Mouse (Mus musculus) cerebellum, adult 2 months (tissue): ENCODE measurements around the gene Rhbdl1. TPM values are rescaled to one million over a fixed set of nuclear protein-coding genes. Genes with fewer than 3 reads are reported as not detected.
A peak's percentile ranks its signal among the peaks of the same experiment; 100 is the strongest.

ENCODE experiments used
- DNase-seq, 2 experiments: peaks; one replicate each; pipeline ENCODE4 v3.0.0; 2021
- H3K27ac ChIP-seq: fragments of 200-500 bp; 2 replicates; pipeline ENCODE4 v1.5.1; 2012; ENCODE audit warnings: low read length, control low read depth, inconsistent platforms; ENCODE audit not compliant: insufficient read depth
- H3K27me3 ChIP-seq: fragments of 200-500 bp; 2 replicates; pipeline ENCODE4 v1.6.1; 2012; ENCODE audit warnings: inconsistent platforms, mild to moderate bottlenecking, low read length, moderate library complexity; ENCODE audit not compliant: control insufficient read depth, insufficient read depth
- H3K4me1 ChIP-seq: fragments of 200-500 bp; 2 replicates; pipeline ENCODE4 v1.6.1; 2011; ENCODE audit warnings: low read length; ENCODE audit not compliant: control insufficient read depth, insufficient read depth
- H3K4me3 ChIP-seq: fragments of 200-500 bp; replicated peaks from 2 replicates; pipeline ENCODE3; 2011; ENCODE audit warnings: mild to moderate bottlenecking, low read depth, low read length, control low read depth; ENCODE audit not compliant: insufficient read depth
- CTCF ChIP-seq: fragments of 200-500 bp; IDR thresholded peaks from 2 replicates; pipeline ENCODE4 v1.5.1; 2011; ENCODE audit warnings: low read depth, mild to moderate bottlenecking, control low read depth, low read length, moderate library complexity, borderline replicate concordance; ENCODE audit not compliant: insufficient read depth
- POLR2A ChIP-seq: fragments of 200-500 bp; IDR thresholded peaks from 2 replicates; pipeline ENCODE4 v1.6.1; 2011; ENCODE audit warnings: low read length, control low read depth, borderline replicate concordance; ENCODE audit not compliant: insufficient read depth
- WGBS: fragments of 180-500 bp; shearing (Covaris S2); methylation state at CpG from one replicate; pipeline ENCODE4 v1.1.7; 2018; 5-methylcytosine and 5-hydroxymethylcytosine counted together
- polyA plus RNA-seq: library from polyadenylated mRNA; depleted of rRNA; stranded (reverse); fragments of >200 nt; gene quantifications from 2 replicates; pipeline ENCODE4 v1.2.3, GENCODE M21; 2012

Gene Rhbdl1
- polyA plus RNA-seq, 1 experiment: 111 TPM

GRCm38 (mm10) chr17:25830806-25831431 is 6.2 kb downstream of the Rhbdl1 start:
- H3K4me3 ChIP-seq: no peak overlapping the region
- no peak for DNase-seq
- TF ChIP-seq POLR2A (no peak), CTCF (no peak)
- peaks cover 45% of the 10 kb centered on the region for H3K4me1 ChIP-seq
- no peak overlapping the region for H3K27ac ChIP-seq
- WGBS: 77% methylated on average over 14 of the region's 14 CpGs
- H3K27me3 ChIP-seq: no peaks in the 10 kb centered on the region

GRCm38 (mm10) chr17:25830200-25830753 is 6.8 kb downstream of the Rhbdl1 start:
- WGBS: 80% methylated on average over 4 of the region's 4 CpGs
- DNase-seq: no peak
- Histone ChIP-seq H3K27me3 (no peaks in the 10 kb centered on the region), H3K27ac (no peak overlapping the region), H3K4me3 (no peak overlapping the region), H3K4me1 (peaks cover 39% of the 10 kb centered on the region)
- TF ChIP-seq POLR2A (no peak), CTCF (no peak)

- TF ChIP-seq POLR2A: peak; percentile 22; the same call in 1 of the 2 replicates
- TF ChIP-seq CTCF: no peak
- no peaks in the 10 kb centered on the region for H3K27me3 ChIP-seq
- 16% methylated on average over 8 of the region's 8 CpGs for WGBS
- H3K4me1 ChIP-seq: peaks cover 32% of the 10 kb centered on the region
- no peak for DNase-seq
- H3K4me3 ChIP-seq: peak overlapping the region; percentile 92
- no peak overlapping the region for H3K27ac ChIP-seq
Measured at GRCm38 (mm10) chr17:25829558-25830017, 7.5 kb downstream of the Rhbdl1 start.

GRCm38 (mm10) chr17:25828712-25829557 is 8.2 kb downstream of the Rhbdl1 start, which contains the start of gene Jmjd8:
Gene Jmjd8, plus strand, starts transcription at chr17:25828867.
- WGBS: 1% methylated on average over 32 of the region's 32 CpGs
- DNase-seq: peak; percentile 84 to 85
- Histone ChIP-seq H3K27me3 (no peaks in the 10 kb centered on the region), H3K4me3 (peak within 1 kb of the TSS; percentile 92), H3K4me1 (peaks cover 33% of the 10 kb centered on the region), H3K27ac (peak within 1 kb of the TSS; percentile 52)
- TF ChIP-seq POLR2A (peak; percentile 80), CTCF (peak; percentile 58; the same call in 1 of the 2 replicates)

GRCm38 (mm10) chr17:25828223-25828594 is 8.9 kb downstream of the Rhbdl1 start:
- WGBS: 66% methylated on average over 8 of the region's 8 CpGs
- Histone ChIP-seq H3K27ac (peak overlapping the region; percentile 6; the same call in 1 of the 2 replicates), H3K27me3 (no peaks in the 10 kb centered on the region), H3K4me1 (peaks cover 33% of the 10 kb centered on the region), H3K4me3 (peak overlapping the region; percentile 92)
- no peak for DNase-seq
- no peak for TF ChIP-seq POLR2A
- TF ChIP-seq CTCF: no peak

GRCm38 (mm10) chr17:25827546-25828222 is 9.4 kb downstream of the Rhbdl1 start:
- WGBS: 76% methylated on average over 22 of the region's 22 CpGs
- H3K27me3 ChIP-seq: no peaks in the 10 kb centered on the region
- peaks cover 33% of the 10 kb centered on the region for H3K4me1 ChIP-seq
- TF ChIP-seq CTCF (no peak), POLR2A (no peak)
- no peak for DNase-seq
- H3K4me3 ChIP-seq: no peak overlapping the region
- H3K27ac ChIP-seq: no peak overlapping the region

GRCm38 (mm10) chr17:25827011-25827410 is 10.1 kb downstream of the Rhbdl1 start:
- DNase-seq: no peak
- no peak for TF ChIP-seq CTCF
- no peak for TF ChIP-seq POLR2A
- H3K27ac ChIP-seq: no peak overlapping the region
- no peaks in the 10 kb centered on the region for H3K27me3 ChIP-seq
- H3K4me3 ChIP-seq: no peak overlapping the region
- H3K4me1 ChIP-seq: peaks cover 33% of the 10 kb centered on the region
- 92% methylated on average over 13 of the region's 13 CpGs for WGBS
